Mouse (Mus musculus) lung, postnatal 0 days (tissue): Measurements from ENCODE around the gene Cxxc4.
A peak's percentile ranks its signal among the peaks of the same experiment; 100 is the strongest.

ENCODE experiments used
- CTCF ChIP-seq: IDR thresholded peaks from 2 replicates; pipeline ENCODE4 v1.5.1; 2016; ENCODE audit warnings: antibody characterized with exemption, mild to moderate bottlenecking
- EP300 ChIP-seq: IDR thresholded peaks from 2 replicates; pipeline ENCODE4 v1.6.1; 2016; ENCODE audit warnings: antibody characterized with exemption, mild to moderate bottlenecking, control low read depth

DNA sequence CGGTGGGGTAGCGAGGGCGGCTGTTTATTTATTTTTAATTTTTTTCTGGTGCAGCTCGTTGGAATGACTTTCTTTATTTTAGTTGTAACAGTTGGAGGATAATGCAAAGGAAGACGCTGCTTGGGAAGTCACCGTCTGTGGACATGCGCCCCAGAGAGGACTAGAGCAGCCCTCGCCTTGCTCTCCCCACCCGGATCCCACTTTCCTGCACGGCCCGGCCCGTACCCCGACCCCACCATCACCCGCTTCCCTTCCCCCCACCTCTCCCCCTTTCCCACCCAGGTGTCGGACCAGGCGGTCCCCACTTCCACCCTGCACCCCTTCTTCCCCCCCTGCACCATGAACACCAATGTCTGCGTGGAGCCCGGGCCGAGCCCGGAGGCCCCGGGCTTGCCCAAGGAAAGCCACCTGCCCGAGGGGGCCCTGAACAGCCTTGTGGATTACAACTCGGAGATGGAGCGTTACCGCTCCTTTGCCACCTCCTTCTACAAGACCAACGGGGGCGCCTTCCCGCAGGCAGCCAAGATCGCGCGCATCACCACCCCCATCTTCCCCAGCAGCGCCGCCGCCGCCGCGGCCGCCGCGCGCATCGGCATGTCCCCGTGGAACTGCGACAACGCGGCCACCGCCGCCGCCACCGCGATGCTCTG is 3.2 kb downstream of the Cxxc4 start:
- TF ChIP-seq EP300 (no peak), CTCF (peak; percentile 28; the same call in 1 of the 2 replicates)
